Comparison of ENCODE assay signal across 7 mouse cellular contexts in genomic region chr8:94916311-94916959, GRCm38 (mm10). TPM values are rescaled to one million over a fixed set of nuclear protein-coding genes. Genes with fewer than 3 reads are reported as not detected.
DNase-seq lines count a peak whose midpoint lies in the region; ATAC-seq lines count a peak whose summit lies in the region.

No protein-coding gene starts in this region.

- WGBS in forebrain, embryonic 11.5 days: 38% methylated on average over 9 of the region's 9 CpGs
- WGBS in liver, embryonic 12.5 days (ENCODE audit: insufficient replicate concordance): 27% methylated on average over 9 of the region's 9 CpGs

- peaks cover 12% of the 10 kb centered on the region for H3K9me3 ChIP-seq in megakaryocyte, embryonic 14.5 days
- H3K9me3 ChIP-seq in forebrain, embryonic 11.5 days (ENCODE audit: control insufficient read depth, low read length): no peaks in the 10 kb centered on the region
- no peaks in the 10 kb centered on the region for H3K9me3 ChIP-seq in liver, embryonic 12.5 days (replicated peaks)

- no peaks in the 10 kb centered on the region for H3K36me3 ChIP-seq in megakaryocyte, embryonic 14.5 days (replicated peaks; ENCODE audit: low read length)
- H3K36me3 ChIP-seq in forebrain, embryonic 11.5 days (ENCODE audit: control insufficient read depth, insufficient read depth, low read length): no peaks in the 10 kb centered on the region
- H3K36me3 ChIP-seq in liver, embryonic 12.5 days: peaks cover 16% of the 10 kb centered on the region

- peaks cover 95% of the 10 kb centered on the region for H3K27me3 ChIP-seq in megakaryocyte, embryonic 14.5 days (replicated peaks)
- peaks cover 24% of the 10 kb centered on the region for H3K27me3 ChIP-seq in forebrain, embryonic 11.5 days (ENCODE audit: control insufficient read depth, insufficient read depth, low read length)
- H3K27me3 ChIP-seq in liver, embryonic 12.5 days (replicated peaks): peaks cover 31% of the 10 kb centered on the region

- H3K4me2 ChIP-seq in forebrain, embryonic 11.5 days (ENCODE audit: low read depth, low read length, severe bottlenecking): peak overlapping the region; percentile 94
- H3K4me2 ChIP-seq in liver, embryonic 12.5 days: peak overlapping the region; percentile 97

- H3K4me1 ChIP-seq in megakaryocyte, embryonic 14.5 days: peaks cover 62% of the 10 kb centered on the region
- H3K4me1 ChIP-seq in forebrain, embryonic 11.5 days (replicated peaks; ENCODE audit: control insufficient read depth, insufficient read depth, low read length): peaks cover 12% of the 10 kb centered on the region; the same call in 1 of the 2 replicates
- peaks cover 74% of the 10 kb centered on the region for H3K4me1 ChIP-seq in liver, embryonic 12.5 days

- ATAC-seq in megakaryocyte, adult 5-6 weeks (ENCODE audit: poor library complexity, severe bottlenecking): no peak
- no peak for ATAC-seq in forebrain, embryonic 11.5 days (replicated peaks; ENCODE audit: low FRiP score)
- ATAC-seq in liver, embryonic 12.5 days: no peak

- peak overlapping the region; percentile 91 for H3K4me3 ChIP-seq in megakaryocyte, embryonic 14.5 days (replicated peaks)
- H3K4me3 ChIP-seq in forebrain, embryonic 11.5 days (ENCODE audit: low read depth, low read length): peak overlapping the region; percentile 71
- peak overlapping the region; percentile 75 for H3K4me3 ChIP-seq in liver, embryonic 12.5 days

- peak overlapping the region; percentile 35; the same call in 1 of the 2 replicates for H3K9ac ChIP-seq in forebrain, embryonic 11.5 days (ENCODE audit: low read length)
- H3K9ac ChIP-seq in liver, embryonic 12.5 days: peak overlapping the region; percentile 79

- peak; percentile 54 for DNase-seq in forebrain, embryonic 11.5 days (ENCODE audit: low spot score)
- no peak for DNase-seq in right cerebral cortex, postnatal 10 days (ENCODE audit: low spot score in 2 of 2)
- no peak for DNase-seq in urinary bladder, adult 2 months (ENCODE audit: low spot score)
- no peak for DNase-seq in left cerebral cortex, adult 8-10 months (ENCODE audit: low spot score in 2 of 2)

- no peak overlapping the region for H3K27ac ChIP-seq in forebrain, embryonic 11.5 days (ENCODE audit: low read depth, low read length)
- peak overlapping the region; percentile 50; the same call in 1 of the 2 replicates for H3K27ac ChIP-seq in liver, embryonic 12.5 days

RNA-seq across cellular contexts. Expression of gene Ccdc102a, which starts 1.5 kb away (rescaled TPM):
- 0.73 and 1.4 TPM in 2 replicates for polyA plus RNA-seq in megakaryocyte, embryonic 14.5 days (2012; ENCODE audit: insufficient read depth, low replicate concordance)
- 1.8 and 3.3 TPM in 2 replicates for total RNA-seq in megakaryocyte, adult 5-6 weeks (2015)
- total RNA-seq in megakaryocyte, adult 5-6 weeks (2017): 9.1 and 10.7 TPM in 2 replicates
- 18.8 and 19.5 TPM in 2 replicates for polyA plus RNA-seq in forebrain, embryonic 11.5 days (2014; fragmentation: Nextera tagmentation; extraction: Ambion mirVana)
- 9.1 and 10.0 TPM in 2 replicates for polyA plus RNA-seq in liver, embryonic 12.5 days (2016; fragmentation: Nextera tagmentation; extraction: Ambion mirVana)
- 36.5 and 36.8 TPM in 2 replicates for polyA plus RNA-seq in urinary bladder, adult 2 months (2012; rRNA removed)
- 1 to 10 TPM; 1.2 to 2.2 (median 1.8) TPM for total RNA-seq in left cerebral cortex, adult 8-10 months (2022)

RNA-seq across cellular contexts. Expression of gene Adgrg5, which starts 7.1 kb away (rescaled TPM):
- polyA plus RNA-seq in megakaryocyte, embryonic 14.5 days (2012; ENCODE audit: insufficient read depth, low replicate concordance): 1.2 and 1.8 TPM in 2 replicates
- total RNA-seq in megakaryocyte, adult 5-6 weeks (2015): 0.58 and 2.4 TPM in 2 replicates
- total RNA-seq in megakaryocyte, adult 5-6 weeks (2017): 0.45 and 1.2 TPM in 2 replicates
- polyA plus RNA-seq in forebrain, embryonic 11.5 days (2014; fragmentation: Nextera tagmentation; extraction: Ambion mirVana): 0.12 and 0.20 TPM in 2 replicates
- 0.90 and 0.91 TPM in 2 replicates for polyA plus RNA-seq in liver, embryonic 12.5 days (2016; fragmentation: Nextera tagmentation; extraction: Ambion mirVana)
- polyA plus RNA-seq in urinary bladder, adult 2 months (2012; rRNA removed): 1.4 TPM in 2 replicates
- total RNA-seq in left cerebral cortex, adult 8-10 months (2022): under 1 TPM in 3 of 4 experiments, not detected in 1; 0.17 to 0.95 (median 0.46) TPM

RNA-seq across cellular contexts. Expression of gene Dok4, which starts 40.3 kb away (rescaled TPM):
- 0.81 and 1.1 TPM in 2 replicates for polyA plus RNA-seq in megakaryocyte, embryonic 14.5 days (2012; ENCODE audit: insufficient read depth, low replicate concordance)
- total RNA-seq in megakaryocyte, adult 5-6 weeks (2015): 0.75 TPM in 1 of 2 replicates, not detected in the other
- 0.69 and 0.92 TPM in 2 replicates for total RNA-seq in megakaryocyte, adult 5-6 weeks (2017)
- 19.1 and 19.9 TPM in 2 replicates for polyA plus RNA-seq in forebrain, embryonic 11.5 days (2014; fragmentation: Nextera tagmentation; extraction: Ambion mirVana)
- 13.8 and 14.6 TPM in 2 replicates for polyA plus RNA-seq in liver, embryonic 12.5 days (2016; fragmentation: Nextera tagmentation; extraction: Ambion mirVana)
- polyA plus RNA-seq in urinary bladder, adult 2 months (2012; rRNA removed): 12.4 and 13.6 TPM in 2 replicates
- 10 to 100 TPM; 15.1 to 18.3 (median 17.3) TPM for total RNA-seq in left cerebral cortex, adult 8-10 months (2022)

RNA-seq across cellular contexts. Expression of gene Adgrg1, which starts 58.1 kb away (rescaled TPM):
- polyA plus RNA-seq in megakaryocyte, embryonic 14.5 days (2012; ENCODE audit: insufficient read depth, low replicate concordance): 388 and 1,147 TPM in 2 replicates
- 7.3 and 7.8 TPM in 2 replicates for total RNA-seq in megakaryocyte, adult 5-6 weeks (2015)
- total RNA-seq in megakaryocyte, adult 5-6 weeks (2017): 2.8 and 14.0 TPM in 2 replicates
- polyA plus RNA-seq in forebrain, embryonic 11.5 days (2014; fragmentation: Nextera tagmentation; extraction: Ambion mirVana): 177 and 184 TPM in 2 replicates
- 78.5 and 80.9 TPM in 2 replicates for polyA plus RNA-seq in liver, embryonic 12.5 days (2016; fragmentation: Nextera tagmentation; extraction: Ambion mirVana)
- 47.4 and 52.8 TPM in 2 replicates for polyA plus RNA-seq in urinary bladder, adult 2 months (2012; rRNA removed)
- total RNA-seq in left cerebral cortex, adult 8-10 months (2022): 10 to 100 TPM; 72.9 to 94.8 (median 80.5) TPM

RNA-seq across cellular contexts. Expression of gene Polr2c, which starts 59.2 kb away (rescaled TPM):
- polyA plus RNA-seq in megakaryocyte, embryonic 14.5 days (2012; ENCODE audit: insufficient read depth, low replicate concordance): 15.3 and 21.3 TPM in 2 replicates
- total RNA-seq in megakaryocyte, adult 5-6 weeks (2015): 44.1 and 46.4 TPM in 2 replicates
- total RNA-seq in megakaryocyte, adult 5-6 weeks (2017): 40.3 and 43.5 TPM in 2 replicates
- polyA plus RNA-seq in forebrain, embryonic 11.5 days (2014; fragmentation: Nextera tagmentation; extraction: Ambion mirVana): 156 and 173 TPM in 2 replicates
- polyA plus RNA-seq in liver, embryonic 12.5 days (2016; fragmentation: Nextera tagmentation; extraction: Ambion mirVana): 107 and 112 TPM in 2 replicates
- 89.5 and 99.2 TPM in 2 replicates for polyA plus RNA-seq in urinary bladder, adult 2 months (2012; rRNA removed)
- total RNA-seq in left cerebral cortex, adult 8-10 months (2022): 10 to 100 TPM; 64.6 to 75.4 (median 67.0) TPM
